Mouse (Mus musculus) lung, postnatal 0 days (tissue): ENCODE data around the gene Mttp.
"Not testable (repeated sequence)": the region's sequence is repeated elsewhere in the genome, so short reads cannot be mapped to it uniquely, and the experiment has no call there.

Source experiments
- CTCF ChIP-seq: IDR thresholded peaks from 2 replicates; pipeline ENCODE4 v1.5.1; 2016; ENCODE audit warnings: antibody characterized with exemption, mild to moderate bottlenecking
- EP300 ChIP-seq: IDR thresholded peaks from 2 replicates; pipeline ENCODE4 v1.6.1; 2016; ENCODE audit warnings: antibody characterized with exemption, mild to moderate bottlenecking, control low read depth

DNA sequence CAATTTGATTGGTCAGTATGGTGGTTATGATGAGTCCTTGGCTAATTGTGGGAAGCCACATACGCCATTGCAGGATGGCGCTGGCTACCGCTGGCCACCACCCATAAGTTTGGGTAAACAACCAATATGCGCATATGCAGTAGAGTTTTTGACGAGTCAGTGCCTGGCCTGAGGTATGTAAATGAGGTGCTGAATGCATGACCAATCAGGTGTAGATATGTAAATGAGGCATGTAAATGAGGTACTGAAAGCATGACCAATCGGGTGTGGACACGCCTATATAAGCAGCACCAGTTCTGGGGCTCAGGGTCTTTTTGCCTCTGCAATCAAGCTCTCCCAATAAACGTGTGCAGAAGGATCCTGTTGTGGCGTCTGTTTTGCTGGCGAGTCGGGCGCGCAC lies 6.6 kb downstream of the Mttp start:
- not testable (repeated sequence) for TF ChIP-seq CTCF, EP300
